Mouse (Mus musculus): ENCODE results near the gene Apoc3. TPM values are rescaled to one million over a fixed set of nuclear protein-coding genes. Genes with fewer than 3 reads are reported as not detected.

Apoc3 gene
- polyA plus RNA-seq, 1 experiment from 2014 or later = 2.3 TPM

GRCm38 (mm10) chr9:46184542-46184941 lies 50.9 kb downstream of the Apoc3 start:
- TF ChIP-seq CTCF (IDR thresholded peaks at IDR 0.05; ENCODE audit: low read depth) = no peak
- no peak; the same call in 1 of the 2 replicates for ATAC-seq (replicated peaks; ENCODE audit: low FRiP score, low read depth)
- 43% methylated on average over 5 of the region's 5 CpGs for WGBS

More at GRCm38 (mm10) chr9:46184542-46184941, 50.9 kb downstream of the Apoc3 start:
- Histone ChIP-seq H3K4me1 (replicated peaks; ENCODE audit: insufficient read depth, low read length) (no peaks in the 10 kb centered on the region), H3K36me3 (ENCODE audit: insufficient read depth, low read length) (0 out of 2 replicates have a peak, but pooled peaks cover 3% of the 10 kb centered on the region), H3K4me2 (ENCODE audit: low read length) (no peak overlapping the region), H3K9ac (ENCODE audit: low read depth, low read length) (no peak overlapping the region), H3K27ac (peak overlapping the region; percentile 74), H3K9me3 (replicated peaks; ENCODE audit: low read length) (no peaks in the 10 kb centered on the region), H3K4me3 (replicated peaks; ENCODE audit: low read depth, low read length) (no peak overlapping the region), H3K27me3 (ENCODE audit: insufficient read depth, low read length) (no peaks in the 10 kb centered on the region)
- DNase-seq (ENCODE audit: low spot score) = peak; percentile 74

Other genes starting within 250 kb of the Apoc3 start
- 113 and 127 TPM in 2 replicates for gene Pafah1b2, start 222.9 kb downstream of the Apoc3 start, polyA plus RNA-seq (2015; fragmentation: Nextera tagmentation; extraction: Ambion mirVana)
- 12.5 and 12.7 TPM in 2 replicates for gene Sik3, start 222.8 kb downstream of the Apoc3 start, polyA plus RNA-seq (2015; fragmentation: Nextera tagmentation; extraction: Ambion mirVana)
- 5.5 and 6.7 TPM in 2 replicates for gene Apoa1, start 7.1 kb downstream of the Apoc3 start, polyA plus RNA-seq (2015; fragmentation: Nextera tagmentation; extraction: Ambion mirVana)
- gene Apoa4, start 5.1 kb upstream of the Apoc3 start, polyA plus RNA-seq (2015; fragmentation: Nextera tagmentation; extraction: Ambion mirVana) = 0.99 and 1.9 TPM in 2 replicates
- 0.08 and 0.24 TPM in 2 replicates for gene Apoa5, start 33.0 kb upstream of the Apoc3 start, polyA plus RNA-seq (2015; fragmentation: Nextera tagmentation; extraction: Ambion mirVana)
- 43.3 and 46.4 TPM in 2 replicates for gene Zpr1, start 37.4 kb upstream of the Apoc3 start, polyA plus RNA-seq (2015; fragmentation: Nextera tagmentation; extraction: Ambion mirVana)
- gene Bud13, start 47.4 kb upstream of the Apoc3 start, polyA plus RNA-seq (2015; fragmentation: Nextera tagmentation; extraction: Ambion mirVana) = 14.9 and 16.2 TPM in 2 replicates
- not detected in 2 replicates for gene 4931429L15Rik, start 84.3 kb upstream of the Apoc3 start, polyA plus RNA-seq (2015; fragmentation: Nextera tagmentation; extraction: Ambion mirVana)

Measured in kidney, postnatal 0 days (tissue).